Mouse (Mus musculus) fat pad, adult 2 months (tissue): ENCODE measurements around the gene Efnb2.
A peak's percentile ranks its signal among the peaks of the same experiment; 100 is the strongest.

Source experiments
- DNase-seq: peaks from one replicate; pipeline ENCODE4 v3.0.0-alpha.2; 2011; ENCODE audit warnings: low read depth, low spot score; ENCODE audit errors: extremely low read depth

The Efnb2 gene

DNA sequence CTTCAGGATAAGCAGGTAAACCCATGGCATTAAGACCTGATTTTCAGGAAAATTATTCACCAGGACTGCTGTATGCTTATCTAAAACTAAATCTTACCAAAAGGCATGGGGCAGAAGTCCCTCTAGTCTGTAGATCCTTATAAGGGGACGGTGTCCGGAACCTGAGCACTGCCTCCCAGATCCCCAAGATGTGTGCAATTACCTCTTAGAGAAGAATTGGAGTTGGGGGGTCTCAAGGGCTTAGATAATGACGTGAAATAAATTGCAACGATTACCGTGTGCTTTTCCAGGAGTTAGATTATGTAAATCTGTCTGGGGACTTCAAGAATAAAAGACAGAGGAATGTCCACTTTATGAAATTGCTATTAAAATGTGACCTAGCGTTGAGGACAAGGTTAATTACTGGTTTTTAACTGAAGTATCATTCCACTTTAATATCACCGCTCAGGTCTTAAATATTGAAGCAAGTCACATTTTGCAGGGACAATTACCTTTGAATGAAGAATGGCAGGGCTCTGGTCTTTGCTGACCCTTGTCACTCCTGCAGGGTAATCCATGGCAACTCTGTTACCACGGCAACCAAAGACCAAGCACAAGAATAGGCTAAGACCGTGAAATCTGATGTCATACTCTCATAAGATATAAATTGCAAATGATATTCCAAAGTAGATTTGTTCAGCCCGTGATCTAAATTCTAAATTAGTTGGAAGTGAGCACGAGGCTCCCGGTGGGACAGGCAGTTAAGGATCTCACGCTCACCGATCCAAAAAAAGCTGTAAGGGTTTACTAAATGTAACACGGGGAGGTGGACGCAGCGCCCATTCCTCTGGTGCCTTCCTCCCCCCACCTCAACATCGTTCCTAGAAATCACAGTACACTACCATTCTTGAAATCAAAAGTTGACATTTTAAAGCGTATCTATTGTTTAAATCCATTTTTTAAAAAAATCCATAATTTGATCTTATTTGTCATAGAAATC is 86.2 kb downstream of the Efnb2 start:
- DNase-seq = no peak

DNA sequence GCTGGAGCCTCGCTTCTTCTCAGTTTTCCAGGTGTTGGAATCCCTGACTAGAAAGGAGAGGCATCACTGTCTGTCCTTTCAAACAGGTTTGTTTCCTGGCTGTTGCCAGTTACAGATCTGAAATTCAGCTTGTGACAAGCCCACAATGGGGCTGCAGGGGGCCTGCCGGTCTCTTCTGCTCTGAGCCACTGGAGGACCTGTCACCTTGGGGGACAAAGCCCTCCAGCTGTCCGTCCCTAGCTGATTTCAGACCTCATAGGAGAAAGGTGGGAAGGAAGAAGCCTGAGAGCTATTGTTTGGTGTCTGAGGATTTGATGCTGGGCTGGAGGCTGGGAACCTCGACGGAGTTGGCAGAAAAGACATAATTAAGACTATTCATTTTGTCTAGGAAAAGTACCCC is 88.8 kb downstream of the Efnb2 start:
- DNase-seq = no peak

DNA sequence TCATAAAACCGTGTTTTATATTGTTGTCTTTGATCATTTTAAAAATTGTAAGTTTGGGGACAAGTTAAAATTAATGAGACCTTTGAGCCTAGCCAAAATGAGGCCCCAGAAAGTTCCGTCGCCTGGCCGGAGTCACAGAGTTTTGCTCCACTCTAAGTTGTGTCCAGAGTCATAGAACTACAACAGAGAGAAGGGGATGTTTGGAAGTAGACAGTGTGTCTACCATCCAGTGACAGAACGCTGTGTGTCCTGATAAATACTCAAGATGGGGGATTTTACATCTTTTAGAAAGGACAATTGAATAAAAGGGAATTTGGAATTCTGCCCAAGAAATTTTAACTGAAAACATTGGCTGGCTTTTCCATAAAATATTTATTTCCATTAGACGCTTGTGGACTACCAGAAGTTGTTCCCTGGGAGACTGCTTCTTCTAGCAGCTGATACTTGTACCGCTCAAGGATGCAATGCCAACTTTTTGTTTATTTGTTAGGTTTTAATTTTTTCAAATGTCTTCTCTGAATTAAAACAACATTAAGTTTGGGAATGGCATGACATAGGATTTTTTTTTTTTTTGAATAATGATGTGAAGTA is 89.3 kb downstream of the Efnb2 start:
- no peak for DNase-seq

DNA sequence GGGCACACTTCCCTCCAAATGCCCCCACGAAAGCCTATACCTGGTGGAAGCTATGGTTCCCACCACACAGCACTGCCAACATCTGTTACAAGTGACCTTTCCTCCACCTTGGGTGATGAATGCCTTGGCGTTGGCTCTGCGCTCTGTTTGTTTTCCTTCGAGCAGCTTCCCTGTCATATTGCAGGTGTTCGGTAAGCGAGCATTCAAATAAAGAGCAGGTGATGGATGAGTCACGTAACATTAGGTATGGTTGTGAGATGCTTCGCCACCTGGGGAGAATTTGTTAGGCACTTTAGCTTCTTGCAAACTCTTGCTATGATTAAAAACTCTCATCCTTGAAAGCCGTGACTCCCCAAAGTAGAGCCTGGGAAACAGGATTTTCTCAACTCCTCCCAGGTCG is 91.8 kb downstream of the Efnb2 start:
- peak; percentile 47 for DNase-seq

DNA sequence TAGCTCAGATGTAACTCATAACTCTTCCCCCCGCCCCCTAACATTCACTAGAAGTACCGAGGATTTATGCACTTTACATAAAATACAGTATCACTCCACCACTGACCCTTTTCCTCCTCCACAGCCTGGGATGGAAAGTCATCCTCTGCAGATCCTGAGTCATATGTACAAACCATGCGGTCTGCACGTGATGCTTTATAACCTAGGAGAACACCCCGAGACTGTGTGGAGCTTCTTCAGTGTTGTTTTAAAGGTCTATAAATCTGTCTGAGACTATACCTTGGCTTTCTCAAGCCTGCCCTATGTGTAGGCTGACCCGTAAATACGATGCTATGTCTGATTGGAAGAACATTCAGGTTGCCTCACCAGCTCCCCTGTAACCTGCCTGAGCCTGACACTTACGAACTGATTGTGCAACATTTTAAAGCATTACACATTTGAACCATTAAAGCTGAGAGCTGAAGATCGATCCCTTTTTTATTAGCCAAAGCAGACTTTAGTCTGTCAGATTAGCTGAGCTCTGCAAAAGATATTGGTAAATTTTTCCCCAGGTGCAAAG is 92.7 kb downstream of the Efnb2 start:
- DNase-seq = peak; percentile 92
